Mouse (Mus musculus) kidney, adult 2 months (tissue): Measurements from ENCODE around the gene B3gat3. TPM values are rescaled to one million over a fixed set of nuclear protein-coding genes. Genes with fewer than 3 reads are reported as not detected.

ENCODE experiments used
- DNase-seq: peaks from one replicate; pipeline ENCODE4 v3.0.0; 2021
- H3K27ac ChIP-seq: fragments of 200-500 bp; 2 replicates; pipeline ENCODE4 v1.5.1; 2012; ENCODE audit warnings: low read depth, low read length, control low read depth, inconsistent platforms; ENCODE audit not compliant: insufficient read depth
- H3K27me3 ChIP-seq: fragments of 200-500 bp; replicated peaks from 2 replicates; pipeline ENCODE4 v1.6.1; 2012; ENCODE audit warnings: mild to moderate bottlenecking, moderate library complexity, low read length, inconsistent platforms; ENCODE audit not compliant: control insufficient read depth, insufficient read depth
- H3K36me3 ChIP-seq: fragments of 200-500 bp; 2 replicates; pipeline ENCODE4 v1.6.1; 2012; ENCODE audit warnings: mild to moderate bottlenecking, moderate library complexity, low read length, inconsistent platforms; ENCODE audit not compliant: control insufficient read depth, insufficient read depth
- H3K4me1 ChIP-seq: fragments of 200-500 bp; 2 replicates; pipeline ENCODE4 v1.6.1; 2011; ENCODE audit warnings: low read length; ENCODE audit not compliant: control insufficient read depth, insufficient read depth
- H3K4me3 ChIP-seq: fragments of 200-500 bp; 2 replicates; pipeline ENCODE4 v1.5.1; 2011; ENCODE audit warnings: mild to moderate bottlenecking, low read depth, low read length, control low read depth; ENCODE audit not compliant: insufficient read depth
- CTCF ChIP-seq: fragments of 200-500 bp; conservative IDR thresholded peaks from 2 replicates; pipeline ENCODE4 v1.5.1; 2011; ENCODE audit warnings: low read depth, mild to moderate bottlenecking, control low read depth, low read length, moderate library complexity, mixed read lengths; ENCODE audit not compliant: insufficient read depth, insufficient read length
- POLR2A ChIP-seq: fragments of 200-500 bp; IDR thresholded peaks from one replicate; pipeline ENCODE4 v1.6.1; 2011; ENCODE audit warnings: low read depth, low read length, control low read depth
- WGBS: fragments of 180-500 bp; shearing (Covaris S2); methylation state at CpG from one replicate; pipeline ENCODE4 v1.1.7; 2018; 5-methylcytosine and 5-hydroxymethylcytosine counted together
- polyA plus RNA-seq: library from polyadenylated mRNA; depleted of rRNA; stranded (reverse); fragments of >200 nt; gene quantifications from 2 replicates; pipeline ENCODE4 v1.2.3, GENCODE M21; 2012

B3gat3 gene
- polyA plus RNA-seq, 1 experiment = 105 TPM

GRCm38 (mm10) chr19:8880311-8881033, 39.7 kb upstream of the B3gat3 start, which contains the start of gene Uqcc3:
Gene Uqcc3, minus strand, starts transcription at chr19:8880923.
- H3K4me1 ChIP-seq = no peaks in the 10 kb centered on the region; the same call in 1 of the 2 replicates
- H3K27ac ChIP-seq = peak within 1 kb of the TSS; percentile 80
- TF ChIP-seq CTCF (no peak), POLR2A (peak; percentile 27)
- under 1% methylated on average over 42 of the region's 42 CpGs for WGBS
- peak within 1 kb of the TSS; percentile 97 for H3K4me3 ChIP-seq
- H3K27me3 ChIP-seq = no peaks in the 10 kb centered on the region
- no peaks in the 10 kb centered on the region; the same call in 1 of the 2 replicates for H3K36me3 ChIP-seq
- peak; percentile 95 for DNase-seq

- Histone ChIP-seq H3K36me3 (no peaks in the 10 kb centered on the region), H3K4me1 (no peaks in the 10 kb centered on the region; the same call in 1 of the 2 replicates), H3K27ac (no peak overlapping the region), H3K4me3 (peak overlapping the region; percentile 97), H3K27me3 (no peaks in the 10 kb centered on the region)
- no peak for DNase-seq
- TF ChIP-seq CTCF (no peak), POLR2A (no peak)
- 14% methylated on average over 3 of the region's 3 CpGs for WGBS
Measured at GRCm38 (mm10) chr19:8881034-8881392, 39.2 kb upstream of the B3gat3 start.

- TF ChIP-seq CTCF (no peak), POLR2A (no peak)
- Histone ChIP-seq H3K27me3 (no peaks in the 10 kb centered on the region), H3K36me3 (no peaks in the 10 kb centered on the region), H3K4me1 (peaks cover 4% of the 10 kb centered on the region), H3K27ac (no peak within 1 kb of the TSS), H3K4me3 (no peak within 1 kb of the TSS)
- 80% methylated on average over 3 of the region's 3 CpGs for WGBS
- no peak for DNase-seq
Measured at GRCm38 (mm10) chr19:8883616-8884015, 36.6 kb upstream of the B3gat3 start, which contains the start of the genes Lbhd1 and Gm49403. Gene Lbhd1, plus strand, starts transcription at chr19:8883732. Gene Gm49403, plus strand, starts transcription at chr19:8883930.

GRCm38 (mm10) chr19:8886916-8887584, 33.1 kb upstream of the B3gat3 start:
- no peak for DNase-seq
- TF ChIP-seq CTCF (no peak), POLR2A (no peak)
- 52% methylated on average over 1 of the region's 1 CpGs for WGBS
- H3K36me3 ChIP-seq = peaks cover 3% of the 10 kb centered on the region; the same call in 1 of the 2 replicates
- no peaks in the 10 kb centered on the region for H3K27me3 ChIP-seq
- H3K4me1 ChIP-seq = peaks cover 4% of the 10 kb centered on the region; the same call in 1 of the 2 replicates
- H3K4me3 ChIP-seq = no peak overlapping the region
- no peak overlapping the region for H3K27ac ChIP-seq

- TF ChIP-seq POLR2A (no peak), CTCF (no peak)
- Histone ChIP-seq H3K36me3 (peaks cover 3% of the 10 kb centered on the region; the same call in 1 of the 2 replicates), H3K4me1 (peaks cover 4% of the 10 kb centered on the region; the same call in 1 of the 2 replicates), H3K27ac (peak overlapping the region; percentile 47), H3K27me3 (no peaks in the 10 kb centered on the region), H3K4me3 (peak overlapping the region; percentile 75)
- 27% methylated on average over 19 of the region's 19 CpGs for WGBS
- no peak for DNase-seq
Measured at GRCm38 (mm10) chr19:8887585-8888463, 32.4 kb upstream of the B3gat3 start.

- Histone ChIP-seq H3K27ac (peak within 1 kb of the TSS; percentile 47), H3K4me1 (peaks cover 4% of the 10 kb centered on the region; the same call in 1 of the 2 replicates), H3K36me3 (peaks cover 3% of the 10 kb centered on the region; the same call in 1 of the 2 replicates), H3K4me3 (peak within 1 kb of the TSS; percentile 75), H3K27me3 (no peaks in the 10 kb centered on the region)
- TF ChIP-seq POLR2A (peak; percentile 83), CTCF (no peak)
- peak; percentile 97 for DNase-seq
- WGBS = under 1% methylated on average over 58 of the region's 58 CpGs
Measured at GRCm38 (mm10) chr19:8888511-8889385, 31.4 kb upstream of the B3gat3 start, which contains the start of the genes 1810009A15Rik and Gm49416. Gene 1810009A15Rik, plus strand, starts transcription at chr19:8888853. Gene Gm49416, plus strand, starts transcription at chr19:8888926.
